Mouse (Mus musculus): ENCODE data around the gene Obsl1.

Obsl1 gene

DNA sequence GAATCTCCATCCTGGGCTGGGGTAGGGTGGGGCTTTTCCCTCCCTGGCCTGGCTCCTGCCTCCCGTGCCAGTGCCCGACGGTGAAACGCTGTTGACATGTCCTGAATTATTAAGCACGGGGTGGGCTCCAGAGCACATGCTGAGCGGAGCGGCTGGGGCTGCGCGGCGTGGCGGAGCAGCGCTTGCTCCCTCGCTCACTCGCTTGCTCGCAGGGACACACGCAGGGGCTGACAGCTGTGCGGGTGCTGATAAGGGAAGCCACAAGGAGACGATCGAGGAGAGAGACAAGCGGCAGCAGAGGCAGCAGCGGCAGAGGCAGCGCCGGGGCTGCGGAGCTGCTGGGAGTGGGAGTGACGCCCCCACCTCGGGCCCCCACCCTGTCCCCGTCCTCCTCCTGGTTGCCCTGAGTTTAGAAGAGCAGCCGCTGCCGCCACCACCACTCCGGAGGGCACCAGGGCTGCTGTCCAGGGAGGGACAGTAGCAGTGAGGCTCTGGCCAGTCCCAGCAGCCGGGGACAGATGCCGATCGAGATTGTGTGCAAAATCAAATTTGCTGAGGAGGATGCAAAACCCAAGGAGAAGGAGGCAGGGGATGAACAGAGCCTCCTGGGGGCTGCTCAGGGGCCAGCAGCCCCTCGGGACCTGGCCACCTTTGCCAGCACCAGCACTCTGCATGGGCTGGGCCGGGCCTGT is 55.8 kb downstream of the Obsl1 start, which contains the start of gene Asic4:
TSS of gene Asic4 (plus strand) at position 123 of the 692 bp plus-strand sequence.
- peak; percentile 88 for DNase-seq

DNA sequence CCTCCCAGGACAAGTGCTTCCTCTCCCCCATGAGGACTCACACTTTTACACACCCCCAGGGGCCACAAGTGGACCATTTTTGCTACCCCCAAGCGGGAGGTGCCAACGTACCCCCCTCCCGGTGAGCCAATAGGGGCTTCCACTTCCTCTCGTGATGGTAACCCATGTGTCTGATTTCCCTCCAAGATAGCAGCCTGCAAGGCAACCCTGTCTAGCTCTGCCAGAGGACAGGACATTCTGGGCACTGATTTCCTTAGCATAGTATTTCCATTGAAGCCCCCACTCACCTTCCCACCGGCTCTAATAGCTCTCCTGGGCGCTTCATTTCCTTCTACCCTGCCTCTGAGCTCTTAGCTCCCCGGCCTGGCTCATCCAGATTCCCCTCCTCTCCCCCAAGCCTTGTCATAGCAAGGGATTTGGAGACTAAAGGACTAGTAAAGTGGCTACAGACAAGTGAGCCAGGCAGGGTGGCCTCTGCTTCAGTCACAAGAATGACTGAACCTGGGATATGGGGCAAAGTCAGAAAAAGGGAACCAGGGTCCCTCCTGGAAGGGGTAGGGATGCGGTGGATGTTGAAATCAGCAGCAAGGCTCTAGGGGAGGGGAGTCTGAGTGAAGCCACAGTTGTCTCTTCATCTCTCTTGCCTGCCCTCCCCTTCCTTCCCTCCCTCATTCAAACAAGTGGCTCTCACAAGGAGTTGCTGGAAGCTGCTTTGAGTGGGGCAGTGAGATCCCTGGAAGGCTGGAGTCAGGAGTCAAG is 56.7 kb downstream of the Obsl1 start:
- DNase-seq: no peak

DNA sequence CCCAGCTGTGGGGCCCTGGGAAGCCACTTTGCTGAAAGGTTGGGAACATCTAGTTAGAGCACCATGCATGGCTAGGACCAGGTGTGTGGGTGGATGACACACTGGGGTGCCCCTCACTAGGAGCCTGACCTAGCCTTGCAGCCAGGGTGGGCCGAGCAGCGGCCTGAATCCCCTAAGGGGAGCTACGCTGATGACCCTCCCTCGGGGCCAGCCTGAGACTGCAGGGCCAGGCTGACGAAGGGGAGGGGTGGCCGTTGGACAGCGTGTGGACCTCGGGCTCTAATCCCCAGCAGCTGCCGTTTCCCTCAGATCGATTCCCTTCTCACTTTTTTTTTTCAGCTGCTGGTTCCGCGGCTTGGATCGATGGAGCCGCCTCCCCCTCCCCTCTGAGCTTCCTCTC is 57.3 kb downstream of the Obsl1 start:
- no peak for DNase-seq

DNA sequence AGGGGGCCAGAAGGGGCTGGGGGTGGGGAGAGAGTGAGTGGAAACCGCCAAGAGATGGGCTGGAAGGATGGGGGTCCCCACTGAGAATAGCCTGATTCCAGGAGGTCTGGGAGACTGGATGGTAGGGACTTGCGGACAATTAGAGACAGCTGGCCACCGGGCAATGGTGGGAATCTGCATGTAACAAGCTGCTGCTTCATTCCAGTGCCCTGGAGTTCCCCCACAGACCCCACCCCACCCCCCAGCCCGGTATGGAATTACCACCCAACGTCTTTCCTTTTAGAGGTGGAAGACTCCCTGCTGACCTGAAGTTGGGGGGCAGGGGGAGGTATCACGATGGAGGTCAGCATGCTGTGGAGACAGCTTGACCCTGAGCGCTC is 58.2 kb downstream of the Obsl1 start:
- no peak for DNase-seq

DNA sequence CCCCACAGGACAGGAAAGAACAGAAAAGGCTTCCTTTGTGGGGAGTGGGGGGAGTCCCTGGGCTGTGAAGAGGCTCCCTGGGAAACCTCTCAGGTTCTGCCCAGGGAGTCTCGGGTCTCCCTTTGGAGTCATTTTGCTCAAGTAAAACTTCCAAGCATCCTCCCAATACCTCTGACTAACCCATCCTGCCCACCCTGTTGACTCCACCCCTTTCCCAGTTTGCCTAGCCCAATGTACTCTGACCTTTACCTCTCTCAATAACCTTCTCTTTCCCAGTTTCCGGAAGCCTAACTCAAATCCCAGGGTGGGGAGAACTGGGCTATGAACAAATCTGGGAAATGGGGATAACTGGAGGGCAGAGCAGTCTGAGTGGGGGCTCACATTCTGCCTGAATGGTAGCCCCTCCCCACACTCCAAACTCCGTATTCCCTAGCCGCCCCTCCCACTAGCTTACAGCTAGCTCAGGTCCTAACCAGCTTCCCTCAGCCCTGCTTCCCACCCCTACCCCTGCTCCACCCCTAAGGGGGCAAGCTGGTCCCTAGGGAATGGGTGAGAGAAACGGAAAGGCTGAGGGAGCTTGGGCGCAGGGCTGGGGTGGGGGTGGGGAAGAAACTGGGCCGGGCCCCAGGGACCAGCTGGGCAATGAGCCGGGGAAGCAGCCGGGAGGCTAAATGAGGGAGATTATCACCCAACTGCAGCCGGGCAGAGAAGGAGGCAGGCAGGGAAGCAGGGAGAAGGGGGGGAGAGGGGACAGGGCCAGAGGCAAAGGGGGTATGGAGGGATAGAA is 58.8 kb downstream of the Obsl1 start:
- peak; percentile 93 for DNase-seq

DNA sequence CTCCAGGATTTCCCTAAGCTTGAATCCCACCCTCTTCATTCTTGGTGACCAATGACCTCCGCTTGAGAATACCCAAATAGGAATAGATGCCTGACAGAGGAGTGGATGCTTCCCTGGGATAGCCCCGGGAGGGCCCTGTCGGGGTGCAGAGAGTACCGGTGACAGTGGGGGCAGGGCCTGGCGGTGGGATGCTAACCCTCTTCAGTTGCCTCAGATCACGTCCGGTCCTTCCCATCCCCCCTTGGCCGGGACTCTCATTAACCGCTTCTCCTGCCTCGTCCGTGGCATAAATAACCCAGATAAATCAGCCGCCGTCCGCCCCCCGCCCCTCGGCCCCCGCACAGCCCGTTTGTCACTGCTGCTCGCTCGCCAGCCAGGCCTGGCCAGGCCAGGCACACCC is 59.6 kb downstream of the Obsl1 start:
- no peak for DNase-seq

DNA sequence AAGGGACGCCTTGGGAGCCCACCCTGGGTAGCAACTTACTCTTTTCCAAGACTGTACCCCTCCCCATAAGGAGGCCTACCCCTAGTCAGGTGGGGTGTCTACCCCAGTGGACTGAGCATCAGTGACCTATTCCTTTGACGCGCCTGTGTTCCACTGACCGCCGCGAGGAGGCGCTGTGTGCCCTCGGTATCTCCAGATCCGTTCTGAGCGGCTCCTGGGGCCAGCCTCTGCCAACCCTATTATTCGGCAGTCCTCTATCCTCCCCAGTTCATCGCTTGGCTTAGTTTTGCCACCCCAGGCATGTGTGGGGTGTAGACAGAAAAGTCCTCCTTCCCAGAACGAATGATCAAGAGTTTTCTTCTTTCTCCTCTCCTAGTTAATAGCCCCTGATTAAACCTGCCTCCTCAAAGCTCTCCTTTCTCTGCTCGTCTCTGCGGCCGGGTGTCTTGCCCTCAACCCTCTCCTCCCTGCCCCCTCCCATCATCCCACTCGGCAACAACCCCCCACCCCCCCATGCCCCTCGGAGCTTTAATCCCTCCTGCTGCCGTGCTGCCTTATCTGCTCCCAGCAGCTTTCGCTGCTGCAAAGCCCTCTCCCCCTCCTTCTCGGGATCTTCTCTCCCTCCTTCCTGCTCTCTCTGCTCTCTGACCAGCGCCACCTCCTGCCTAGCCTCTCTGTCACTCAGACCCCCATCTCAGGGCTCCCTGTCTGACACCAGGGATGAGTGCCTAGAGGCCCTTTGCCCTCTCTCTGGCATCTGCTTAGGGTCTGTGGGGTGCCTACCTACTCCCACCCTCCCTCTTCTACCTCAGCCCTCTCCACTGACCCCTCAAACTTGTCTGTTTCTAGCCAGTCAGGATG is 60.3 kb downstream of the Obsl1 start:
- DNase-seq: peak; percentile 97

DNA sequence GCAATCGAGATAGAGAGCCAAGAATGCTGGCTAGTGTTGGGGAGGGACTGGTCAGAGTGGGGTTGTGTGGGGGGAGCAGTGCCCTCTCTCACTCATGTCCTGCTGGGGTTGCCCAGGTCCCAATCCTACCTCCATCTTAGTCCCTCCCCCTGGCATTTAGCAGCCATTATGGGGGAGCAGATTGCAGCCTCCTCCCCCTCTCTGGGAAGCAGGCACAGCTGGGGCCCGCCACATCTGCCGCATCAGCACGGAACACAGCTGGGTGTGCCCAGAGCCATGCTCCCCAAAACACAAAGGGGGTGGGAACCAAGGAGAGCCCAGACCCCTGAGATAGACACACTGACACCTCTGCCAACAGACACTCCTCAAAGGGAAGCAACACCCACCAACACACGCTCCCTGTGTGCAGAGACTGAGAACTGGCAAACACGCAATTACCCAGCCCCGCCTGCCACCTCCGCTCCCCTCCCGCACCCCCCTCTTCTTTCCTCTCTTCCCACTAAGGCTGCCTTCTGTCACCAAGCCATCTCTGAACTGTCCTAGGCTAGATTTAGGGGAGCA is 61.0 kb downstream of the Obsl1 start:
- no peak for DNase-seq

DNA sequence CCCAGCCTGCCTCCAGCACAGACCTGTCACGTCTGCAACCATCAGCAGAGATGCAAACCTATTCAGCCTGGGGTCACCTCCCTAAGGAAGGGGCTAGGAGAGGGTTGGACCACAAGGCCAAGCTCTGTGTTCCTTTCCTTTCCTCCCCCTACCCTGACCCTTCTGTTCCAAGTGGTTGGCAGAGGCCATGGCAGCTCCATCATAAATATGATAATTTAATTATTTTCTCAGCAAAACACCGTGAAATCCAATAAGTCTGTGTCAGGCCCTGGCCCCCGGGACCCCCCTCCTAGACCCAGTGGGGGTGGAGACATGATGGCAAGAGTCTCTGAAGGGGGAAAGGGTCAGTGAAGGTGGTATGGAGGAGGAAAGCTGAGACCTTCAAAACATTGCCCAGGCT is 62.0 kb downstream of the Obsl1 start:
- DNase-seq: no peak

DNA sequence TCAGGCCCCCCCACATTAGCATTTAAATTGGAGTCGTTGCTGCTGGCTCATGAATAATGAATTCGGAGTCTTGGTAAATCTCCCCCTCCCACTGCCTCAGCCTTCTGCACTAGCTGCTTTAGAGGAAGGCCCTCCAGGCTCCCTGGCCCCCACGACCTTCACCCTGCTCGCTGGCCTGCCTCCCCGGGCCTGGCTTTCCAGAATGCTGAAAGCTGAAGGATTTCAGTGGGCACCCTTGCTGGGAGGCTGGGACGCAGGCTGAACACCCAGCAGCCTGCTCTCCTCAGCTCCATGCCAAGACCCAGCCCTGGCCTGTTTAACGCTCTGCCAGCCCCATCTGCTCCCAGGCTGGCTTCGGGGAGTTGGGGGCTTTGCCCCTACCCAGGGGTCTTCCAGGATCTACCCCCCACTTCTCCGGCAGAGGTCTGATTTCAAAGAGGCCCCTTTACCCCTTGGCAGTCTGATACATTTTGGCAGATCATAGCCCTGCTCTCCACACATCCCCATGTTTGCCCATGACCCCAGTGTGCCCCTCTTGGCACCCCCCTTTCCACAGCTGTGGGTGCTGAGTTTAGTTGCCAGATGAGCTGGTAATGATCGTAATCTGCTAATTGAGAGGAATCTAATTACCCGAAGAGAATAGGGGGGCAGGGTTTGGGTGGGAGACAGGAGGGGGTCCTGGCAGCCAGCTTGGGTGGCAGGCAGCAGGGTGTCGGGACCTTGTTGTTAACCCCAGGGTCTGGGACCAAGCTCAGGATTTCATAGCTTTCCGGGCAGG is 62.8 kb downstream of the Obsl1 start:
- no peak for DNase-seq

DNA sequence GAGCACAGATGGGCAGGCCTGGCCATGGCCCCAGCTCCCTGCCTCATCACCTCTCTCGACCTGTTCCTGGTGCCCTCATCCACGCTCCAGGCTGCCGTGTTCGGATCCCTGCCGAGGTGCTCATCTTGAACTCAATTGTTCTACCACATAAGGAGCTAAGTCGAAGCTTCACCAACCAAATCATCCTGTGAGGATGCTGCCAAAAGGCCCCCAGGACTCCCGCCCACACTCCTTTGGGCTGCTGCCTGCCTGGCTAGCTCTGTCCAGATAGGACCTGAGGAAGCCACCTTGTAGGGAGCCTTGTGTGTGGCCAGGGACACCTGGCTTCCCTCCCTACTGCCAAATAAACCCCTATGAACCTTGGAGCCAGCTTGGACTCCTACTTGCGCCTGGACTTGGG is 63.4 kb downstream of the Obsl1 start:
- no peak for DNase-seq

DNA sequence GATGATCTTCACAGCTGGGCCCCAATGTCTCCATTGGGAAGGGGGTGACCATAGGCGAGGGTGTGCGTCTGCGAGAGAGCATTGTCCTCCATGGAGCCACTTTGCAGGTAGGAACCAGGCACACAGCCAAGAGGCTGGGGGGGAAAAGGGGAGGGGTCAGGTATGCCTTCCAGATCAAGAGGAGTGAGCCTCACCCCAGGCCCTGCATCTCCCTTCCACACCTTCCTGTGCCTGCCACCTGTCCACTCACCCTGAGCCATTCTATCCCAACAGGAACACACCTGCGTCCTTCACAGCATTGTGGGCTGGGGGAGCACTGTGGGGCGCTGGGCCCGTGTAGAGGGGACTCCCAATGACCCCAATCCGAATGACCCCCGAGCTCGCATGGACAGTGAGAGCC is 64.1 kb downstream of the Obsl1 start:
- DNase-seq: no peak

DNA sequence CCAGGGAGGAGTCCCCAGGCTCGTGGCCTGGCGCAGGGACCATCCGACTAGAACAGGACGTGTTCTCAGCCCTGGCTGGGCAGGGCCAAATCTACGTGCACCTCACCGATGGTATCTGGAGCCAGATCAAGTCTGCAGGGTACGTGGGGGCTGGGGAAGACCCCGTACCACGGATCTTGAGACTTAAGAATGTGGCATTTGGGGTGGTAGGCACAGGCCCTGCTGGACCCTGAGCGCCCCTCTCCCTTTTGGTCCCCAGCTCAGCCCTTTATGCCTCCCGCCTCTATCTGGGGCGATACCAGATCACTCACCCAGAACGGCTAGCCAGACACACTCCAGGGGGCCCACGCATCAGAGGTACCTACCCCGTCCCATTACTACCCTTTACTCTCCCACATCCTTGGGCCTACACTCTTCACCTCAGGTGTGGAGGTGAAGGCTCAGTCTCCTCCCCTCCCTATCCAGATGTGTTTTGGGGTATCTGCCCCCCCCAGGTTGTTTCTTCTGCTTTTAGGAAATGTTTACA is 64.7 kb downstream of the Obsl1 start:
- DNase-seq: no peak

DNA sequence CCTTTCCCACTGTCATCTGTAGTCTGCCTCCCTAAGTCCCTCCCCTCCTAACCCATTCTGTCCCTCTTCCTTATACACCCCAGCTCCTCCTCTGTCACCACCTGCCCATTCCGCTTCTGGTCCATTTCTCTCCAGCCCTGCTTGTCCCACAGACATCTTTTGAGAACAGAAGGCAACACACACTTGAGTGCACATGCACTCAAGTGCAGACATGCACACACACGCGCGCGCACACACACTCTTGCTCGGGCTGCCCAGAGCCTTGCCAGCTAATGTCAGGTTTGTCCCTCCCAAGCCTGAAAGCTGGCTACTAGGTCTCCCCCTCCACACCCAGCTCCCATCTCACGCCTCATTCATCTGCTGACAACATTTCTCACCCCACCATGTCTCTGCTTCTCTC is 65.6 kb downstream of the Obsl1 start:
- no peak for DNase-seq

DNA sequence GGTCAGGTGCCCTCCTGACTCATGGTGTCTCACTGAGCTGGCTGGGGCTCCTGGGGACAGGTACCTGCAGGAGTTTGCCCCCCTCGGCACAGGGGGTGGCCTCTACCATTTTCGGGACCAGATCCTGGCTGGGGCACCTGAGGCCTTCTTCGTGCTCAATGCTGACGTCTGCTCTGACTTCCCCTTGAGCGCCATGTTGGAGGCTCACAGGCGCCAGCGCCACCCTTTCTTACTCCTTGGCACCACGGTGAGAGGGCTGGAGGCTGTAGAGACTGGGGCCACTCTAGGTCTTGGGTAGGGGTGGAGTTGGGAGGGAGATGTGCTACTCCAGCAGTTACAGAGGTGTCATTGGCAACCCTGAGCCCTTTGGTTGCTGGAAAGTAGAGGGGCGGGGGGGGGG is 67.5 kb downstream of the Obsl1 start:
- peak; percentile 90 for DNase-seq

DNA sequence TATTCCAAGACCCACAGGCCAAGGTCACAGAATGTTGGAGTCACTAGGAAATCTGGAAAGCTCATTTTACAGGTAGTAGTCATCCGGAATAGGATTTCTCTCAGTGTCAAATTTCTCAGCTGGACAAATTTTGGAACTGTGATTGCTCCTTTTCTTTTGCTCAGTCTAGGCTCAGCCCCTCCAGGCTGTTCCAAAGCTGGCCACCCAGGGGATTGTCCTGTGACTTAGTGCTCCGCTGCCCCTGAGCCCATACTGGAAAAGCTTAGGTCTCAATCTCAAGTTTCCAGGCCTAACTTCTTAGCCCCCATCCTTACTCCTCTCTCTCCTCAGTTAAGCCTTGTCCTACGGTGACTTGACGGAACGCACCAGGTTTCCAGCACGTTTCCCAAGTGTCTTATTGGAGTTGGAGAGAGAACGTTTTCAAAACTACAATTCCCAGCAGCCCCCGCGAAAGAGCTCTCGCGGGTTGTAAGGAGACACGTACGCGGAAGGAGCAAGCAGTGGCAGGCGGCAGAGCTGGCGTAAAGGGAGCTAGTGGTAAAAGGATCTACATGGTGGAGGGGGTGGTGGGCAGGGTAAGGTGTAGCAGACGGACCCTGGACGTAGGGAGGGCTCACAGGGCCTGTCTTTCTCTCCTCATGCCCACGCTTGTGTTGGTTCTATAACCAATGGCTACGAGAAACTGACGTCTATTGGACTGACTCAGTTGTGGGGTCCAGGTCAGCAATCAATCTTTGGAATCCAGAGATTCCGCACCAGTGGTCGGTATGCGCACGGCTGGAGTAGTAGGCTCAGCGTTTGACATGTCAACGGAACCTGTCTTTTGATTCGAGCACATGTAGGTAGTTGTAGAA is 70.5 kb downstream of the Obsl1 start, which contains the start of gene Gmppa:
TSS of gene Gmppa (plus strand) at position 456 of the 854 bp plus-strand sequence.
- peak; percentile 98 for DNase-seq

Measured in heart, adult 11 months (tissue).